Mouse (Mus musculus) telencephalon, adult 2 months (tissue): Measurements from ENCODE around the gene Il16.

Experiments
- DNase-seq: peaks from one replicate; pipeline ENCODE4 v3.0.0-alpha.2; 2011; ENCODE audit warnings: low read depth, low spot score

Gene Il16

GRCm38 (mm10) chr7:83678506-83678905 lies 67.0 kb downstream of the Il16 start:
- DNase-seq: no peak

GRCm38 (mm10) chr7:83677296-83677695 lies 68.2 kb downstream of the Il16 start:
- DNase-seq: no peak

- no peak for DNase-seq
Measured at GRCm38 (mm10) chr7:83675545-83676254, 69.8 kb downstream of the Il16 start.

GRCm38 (mm10) chr7:83671573-83671972 lies 74.0 kb downstream of the Il16 start:
- no peak for DNase-seq

- DNase-seq: no peak
Measured at GRCm38 (mm10) chr7:83668724-83669123, 76.8 kb downstream of the Il16 start.

- DNase-seq: no peak
Measured at GRCm38 (mm10) chr7:83667936-83668645, 77.4 kb downstream of the Il16 start.

- no peak for DNase-seq
Measured at GRCm38 (mm10) chr7:83666087-83666595, 79.4 kb downstream of the Il16 start.

- peak; percentile 64 for DNase-seq
Measured at GRCm38 (mm10) chr7:83662711-83663375, 82.7 kb downstream of the Il16 start.

GRCm38 (mm10) chr7:83661763-83662162 lies 83.8 kb downstream of the Il16 start:
- no peak for DNase-seq

GRCm38 (mm10) chr7:83661031-83661430 lies 84.5 kb downstream of the Il16 start:
- no peak for DNase-seq

GRCm38 (mm10) chr7:83660273-83660691 lies 85.2 kb downstream of the Il16 start:
- no peak for DNase-seq

GRCm38 (mm10) chr7:83659159-83660065 lies 86.1 kb downstream of the Il16 start:
- no peak for DNase-seq

GRCm38 (mm10) chr7:83658716-83659115 lies 86.8 kb downstream of the Il16 start:
- no peak for DNase-seq

GRCm38 (mm10) chr7:83654938-83655630 lies 90.4 kb downstream of the Il16 start:
- no peak for DNase-seq

- no peak for DNase-seq
Measured at GRCm38 (mm10) chr7:83654196-83654595, 91.3 kb downstream of the Il16 start.

GRCm38 (mm10) chr7:83653605-83654051 lies 91.9 kb downstream of the Il16 start:
- no peak for DNase-seq

GRCm38 (mm10) chr7:83652498-83652897 lies 93.0 kb downstream of the Il16 start:
- no peak for DNase-seq

- DNase-seq: no peak
Measured at GRCm38 (mm10) chr7:83650638-83651037, 94.9 kb downstream of the Il16 start.

GRCm38 (mm10) chr7:83648807-83649206 lies 96.7 kb downstream of the Il16 start:
- DNase-seq: no peak

GRCm38 (mm10) chr7:83645476-83645875 lies 100.0 kb downstream of the Il16 start:
- DNase-seq: no peak

- no peak for DNase-seq
Measured at GRCm38 (mm10) chr7:83644761-83645160, 100.8 kb downstream of the Il16 start.
